Comparison of ENCODE assay signal across 8 mouse cellular contexts in the genomic region with DNA sequence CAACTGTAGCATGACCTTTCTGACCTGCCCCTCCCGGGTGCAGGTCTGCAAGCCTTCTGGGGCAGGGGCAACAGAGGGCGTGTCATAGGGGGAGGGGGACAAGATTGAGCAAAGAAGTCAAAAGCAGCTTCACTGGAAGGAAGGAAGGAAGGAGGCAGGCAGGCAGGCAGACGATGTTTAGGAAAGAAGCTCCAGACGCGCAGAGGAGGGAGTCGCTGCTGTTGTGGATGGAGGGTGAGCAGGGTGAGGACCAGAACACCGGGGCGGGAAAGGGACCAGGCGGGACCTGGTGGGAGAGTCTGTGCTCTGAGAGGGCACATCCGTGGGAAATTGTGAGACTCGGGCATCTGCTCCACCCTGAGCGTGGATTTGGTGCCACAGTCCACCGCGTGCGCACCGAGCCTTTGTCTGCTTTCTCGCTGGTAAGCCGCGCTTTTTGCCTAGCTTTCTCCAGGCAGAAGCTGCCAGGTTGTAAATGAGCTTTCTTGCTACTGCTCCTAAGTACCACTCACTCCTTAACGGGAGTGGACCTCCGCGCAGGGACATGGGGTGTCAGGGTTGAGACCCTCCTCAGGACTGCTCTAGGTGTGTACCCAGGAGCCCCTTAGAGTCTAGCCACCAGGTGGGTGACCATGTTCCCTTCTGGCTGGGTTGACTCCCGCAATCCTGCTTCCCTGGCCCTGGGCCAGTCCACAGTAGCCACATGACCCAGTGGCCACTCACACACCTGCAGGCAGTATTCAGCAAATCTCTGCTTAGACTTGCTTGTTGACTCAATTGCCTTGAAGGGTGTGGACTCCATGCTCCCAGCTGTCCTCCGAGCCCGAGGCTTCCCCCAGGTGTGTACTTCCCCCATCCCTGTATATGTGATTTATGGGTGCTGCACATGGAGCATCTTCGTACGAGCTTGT.
DNase-seq lines count a peak whose midpoint lies in the region; ATAC-seq and TF ChIP-seq lines count a peak whose summit lies in the region.

No protein-coding gene starts in this region.

- no peaks in the 10 kb centered on the region for H3K4me1 ChIP-seq in kidney, adult 2 months (ENCODE audit: control insufficient read depth, insufficient read depth, low read length)
- H3K4me1 ChIP-seq in hindbrain, embryonic 13.5 days (replicated peaks) = peaks cover 59% of the 10 kb centered on the region
- peaks cover 45% of the 10 kb centered on the region for H3K4me1 ChIP-seq in midbrain, embryonic 15.5 days

- no peaks in the 10 kb centered on the region for H3K9me3 ChIP-seq in hindbrain, embryonic 13.5 days
- no peaks in the 10 kb centered on the region for H3K9me3 ChIP-seq in midbrain, embryonic 15.5 days

- H3K27ac ChIP-seq in kidney, adult 2 months (ENCODE audit: insufficient read depth, low read depth, low read length) = no peak overlapping the region
- H3K27ac ChIP-seq in hindbrain, embryonic 13.5 days = peak overlapping the region; percentile 94
- H3K27ac ChIP-seq in midbrain, embryonic 15.5 days = peak overlapping the region; percentile 90

- H3K9ac ChIP-seq in hindbrain, embryonic 13.5 days = peak overlapping the region; percentile 98
- peak overlapping the region; percentile 82 for H3K9ac ChIP-seq in midbrain, embryonic 15.5 days

- H3K4me3 ChIP-seq in kidney, adult 2 months (ENCODE audit: insufficient read depth, low read depth, low read length) = peak overlapping the region; percentile 57
- H3K4me3 ChIP-seq in hindbrain, embryonic 13.5 days = peak overlapping the region; percentile 87
- H3K4me3 ChIP-seq in midbrain, embryonic 15.5 days = peak overlapping the region; percentile 84

- TF ChIP-seq POLR2A in kidney, adult 2 months (IDR thresholded peaks at IDR 0.05; ENCODE audit: low read depth, low read length) = no peak

- no peak for TF ChIP-seq CTCF in kidney, adult 2 months (conservative IDR thresholded peaks at IDR 0.05; ENCODE audit: insufficient read depth, insufficient read length, low read depth, low read length)

- 20% methylated on average over 27 of the region's 27 CpGs for WGBS in kidney, adult 2 months
- 8% methylated on average over 27 of the region's 27 CpGs for WGBS in hindbrain, embryonic 13.5 days
- 7% methylated on average over 27 of the region's 27 CpGs for WGBS in midbrain, embryonic 15.5 days

- no peak for DNase-seq in kidney, adult 2 months
- DNase-seq in kidney, postnatal 14 days = no peak
- peak; percentile 45 to 51 for DNase-seq in cerebellum, postnatal 10 days
- DNase-seq in adrenal gland, postnatal 10 days = no peak
- DNase-seq in gastrocnemius, postnatal 25 days = no peak

- H3K27me3 ChIP-seq in kidney, adult 2 months (replicated peaks; ENCODE audit: control insufficient read depth, insufficient read depth, low read length) = peaks cover 4% of the 10 kb centered on the region
- H3K27me3 ChIP-seq in hindbrain, embryonic 13.5 days = peaks cover 24% of the 10 kb centered on the region
- peaks cover 19% of the 10 kb centered on the region for H3K27me3 ChIP-seq in midbrain, embryonic 15.5 days (replicated peaks)

- peak; percentile 19 for ATAC-seq in hindbrain, embryonic 13.5 days (ENCODE audit: low FRiP score)
- 0 out of 2 replicates have a peak, but pooled peaks have one; percentile 8 for ATAC-seq in midbrain, embryonic 15.5 days (replicated peaks)
- ATAC-seq in megakaryocyte-erythroid progenitor cell, adult 5-6 weeks (replicated peaks; ENCODE audit: low FRiP score, low TSS enrichment, poor library complexity, severe bottlenecking) = no peak

- H3K36me3 ChIP-seq in kidney, adult 2 months (ENCODE audit: control insufficient read depth, insufficient read depth, low read length) = no peaks in the 10 kb centered on the region
- no peaks in the 10 kb centered on the region for H3K36me3 ChIP-seq in hindbrain, embryonic 13.5 days
- H3K36me3 ChIP-seq in midbrain, embryonic 15.5 days (replicated peaks) = no peaks in the 10 kb centered on the region

- H3K4me2 ChIP-seq in hindbrain, embryonic 13.5 days = peak overlapping the region; percentile 88
- peak overlapping the region; percentile 84 for H3K4me2 ChIP-seq in midbrain, embryonic 15.5 days

Comparison
In these comparisons a context has a peak if more than half of its experiments do, and no peak if none do; other contexts are left out.
1. DNase-seq: peak in cerebellum, postnatal 10 days (2 of 2); none in kidney, adult 2 months (single experiment), kidney, postnatal 14 days (single experiment), adrenal gland, postnatal 10 days (single experiment) and gastrocnemius, postnatal 25 days (single experiment).
2. Peak in every context shown above with its lines, with median percentiles within 50 percentile points of each other: H3K4me3 ChIP-seq.